Mouse (Mus musculus): ENCODE data around the gene Tmem132a.

Tmem132a gene

DNA sequence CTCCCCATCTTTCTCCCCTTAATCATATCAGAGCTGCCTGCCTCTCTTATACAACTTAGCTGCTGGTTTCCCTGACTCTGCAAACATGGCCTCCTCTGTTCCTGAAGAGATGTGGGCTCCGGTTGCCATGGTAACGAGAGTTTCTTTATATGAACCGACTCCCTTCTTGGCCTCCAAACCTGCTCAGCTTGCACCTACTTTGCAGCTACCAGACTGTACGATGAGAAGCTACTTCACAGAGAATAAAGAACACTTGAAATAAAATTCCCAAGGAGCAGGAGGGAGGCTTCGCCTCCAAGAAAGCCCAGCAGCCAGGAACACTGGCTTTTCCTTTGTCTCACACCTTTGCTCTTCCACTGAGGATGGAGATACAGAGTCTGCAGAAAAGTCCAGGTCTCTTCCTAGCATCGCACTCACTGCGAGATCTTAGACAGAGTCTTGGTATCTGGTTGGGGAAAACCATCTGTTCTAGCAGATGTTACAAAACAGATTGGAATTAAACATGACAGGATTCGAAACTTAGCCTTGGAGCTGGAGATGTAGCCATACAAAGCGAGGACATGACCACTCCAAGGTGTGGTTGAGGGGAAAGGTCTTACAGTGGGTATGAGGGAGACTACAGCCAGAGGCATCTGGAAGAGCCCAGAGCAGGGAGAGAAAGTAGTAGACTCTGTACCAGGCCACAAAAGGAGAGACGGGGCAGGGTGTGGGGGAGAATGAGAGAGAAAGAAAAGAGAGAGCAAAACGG, 60.1 kb downstream of the Tmem132a start:
- in situ Hi-C loops (cut with MboI; ENCODE audit: low pct_unique_long_range_greater_than_20kb in 1 of 2, low sequenced_read_pairs in 2 of 2, unreplicated experiment in 1 of 2): no loop called here

DNA sequence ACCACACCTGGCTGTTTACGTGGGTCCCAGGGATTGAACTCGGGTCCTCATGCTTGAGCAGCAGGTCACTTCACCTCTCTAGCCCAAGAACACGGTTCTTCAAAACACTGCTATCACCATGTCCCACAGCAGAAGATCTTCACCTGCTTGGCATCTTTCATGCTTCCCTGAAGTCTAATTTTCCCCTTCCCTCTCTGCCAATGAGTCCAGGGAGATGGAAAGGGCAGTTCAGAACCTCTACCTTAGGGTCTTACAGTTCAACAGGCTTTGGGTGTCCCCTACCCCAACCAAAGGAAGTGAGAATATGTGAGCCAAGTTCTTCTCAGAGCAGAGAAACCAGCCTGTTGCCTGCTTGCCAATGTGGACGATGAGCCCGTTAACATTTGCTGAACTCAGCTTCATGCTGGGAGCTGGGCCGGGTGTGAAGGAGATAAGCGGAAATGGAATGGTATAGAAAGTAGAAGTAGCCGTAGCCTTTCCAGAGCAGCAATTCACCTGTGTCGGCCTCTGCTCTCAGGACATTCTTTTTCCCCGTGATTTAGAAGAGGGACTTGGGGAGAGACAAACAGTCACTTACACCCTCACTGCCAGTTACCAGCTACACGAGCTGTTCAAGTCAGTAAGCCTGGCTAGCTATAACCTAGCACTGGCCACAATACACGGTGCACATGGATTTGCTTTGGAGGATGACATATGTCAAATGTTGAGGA, 61.1 kb downstream of the Tmem132a start:
- in situ Hi-C loops (cut with MboI; ENCODE audit: low pct_unique_long_range_greater_than_20kb in 1 of 2, low sequenced_read_pairs in 2 of 2, unreplicated experiment in 1 of 2): no loop called here

Data from mouse embryonic stem cell (cell line).